Mouse (Mus musculus): ENCODE results near the gene Nmu.
A peak's percentile ranks its signal among the peaks of the same experiment; 100 is the strongest.

Gene Nmu

GRCm38 (mm10) chr5:76321249-76322196 is 42.1 kb downstream of the Nmu start:
- no peak for DNase-seq (ENCODE audit: low read depth in 1 of 2, low spot score in 2 of 2)

- DNase-seq (ENCODE audit: low read depth in 1 of 2, low spot score in 2 of 2) = no peak
These were observed 55.4 kb downstream of the Nmu start for GRCm38 (mm10) chr5:76308206-76308605.

GRCm38 (mm10) chr5:76306261-76306660 is 57.3 kb downstream of the Nmu start:
- no peak for DNase-seq (ENCODE audit: low read depth in 1 of 2, low spot score in 2 of 2)

- DNase-seq (ENCODE audit: low read depth in 1 of 2, low spot score in 2 of 2) = no peak
These were observed 58.0 kb downstream of the Nmu start for GRCm38 (mm10) chr5:76305616-76306015.

GRCm38 (mm10) chr5:76304452-76305341 is 58.9 kb downstream of the Nmu start, which contains the start of gene Clock:
Gene Clock (minus strand): TSS chr5:76304792.
- DNase-seq (ENCODE audit: low read depth in 1 of 2, low spot score in 2 of 2) = peak; percentile 31 to 77

GRCm38 (mm10) chr5:76303745-76304451 is 59.7 kb downstream of the Nmu start:
- peak in 1 of 2 experiments; percentile 50 for DNase-seq (ENCODE audit: low read depth in 1 of 2, low spot score in 2 of 2)

- DNase-seq (ENCODE audit: low read depth in 1 of 2, low spot score in 2 of 2) = no peak
These were observed 60.2 kb downstream of the Nmu start for GRCm38 (mm10) chr5:76303379-76303744.

GRCm38 (mm10) chr5:76302009-76302408 is 61.6 kb downstream of the Nmu start:
- no peak for DNase-seq (ENCODE audit: low read depth in 1 of 2, low spot score in 2 of 2)

GRCm38 (mm10) chr5:76289234-76289691 is 74.3 kb downstream of the Nmu start:
- DNase-seq (ENCODE audit: low read depth in 1 of 2, low spot score in 2 of 2) = no peak

GRCm38 (mm10) chr5:76288256-76288655 is 75.3 kb downstream of the Nmu start:
- no peak for DNase-seq (ENCODE audit: low read depth in 1 of 2, low spot score in 2 of 2)

GRCm38 (mm10) chr5:76287062-76287461 is 76.5 kb downstream of the Nmu start:
- no peak for DNase-seq (ENCODE audit: low read depth in 1 of 2, low spot score in 2 of 2)

- no peak for DNase-seq (ENCODE audit: low read depth in 1 of 2, low spot score in 2 of 2)
These were observed 77.9 kb downstream of the Nmu start for GRCm38 (mm10) chr5:76285699-76286098.

GRCm38 (mm10) chr5:76283890-76284289 is 79.7 kb downstream of the Nmu start:
- DNase-seq (ENCODE audit: low read depth in 1 of 2, low spot score in 2 of 2) = no peak

Data from monocyte, adult 2 months (primary cell).